Mouse (Mus musculus): ENCODE measurements around the gene Mmp19.

The Mmp19 gene

DNA sequence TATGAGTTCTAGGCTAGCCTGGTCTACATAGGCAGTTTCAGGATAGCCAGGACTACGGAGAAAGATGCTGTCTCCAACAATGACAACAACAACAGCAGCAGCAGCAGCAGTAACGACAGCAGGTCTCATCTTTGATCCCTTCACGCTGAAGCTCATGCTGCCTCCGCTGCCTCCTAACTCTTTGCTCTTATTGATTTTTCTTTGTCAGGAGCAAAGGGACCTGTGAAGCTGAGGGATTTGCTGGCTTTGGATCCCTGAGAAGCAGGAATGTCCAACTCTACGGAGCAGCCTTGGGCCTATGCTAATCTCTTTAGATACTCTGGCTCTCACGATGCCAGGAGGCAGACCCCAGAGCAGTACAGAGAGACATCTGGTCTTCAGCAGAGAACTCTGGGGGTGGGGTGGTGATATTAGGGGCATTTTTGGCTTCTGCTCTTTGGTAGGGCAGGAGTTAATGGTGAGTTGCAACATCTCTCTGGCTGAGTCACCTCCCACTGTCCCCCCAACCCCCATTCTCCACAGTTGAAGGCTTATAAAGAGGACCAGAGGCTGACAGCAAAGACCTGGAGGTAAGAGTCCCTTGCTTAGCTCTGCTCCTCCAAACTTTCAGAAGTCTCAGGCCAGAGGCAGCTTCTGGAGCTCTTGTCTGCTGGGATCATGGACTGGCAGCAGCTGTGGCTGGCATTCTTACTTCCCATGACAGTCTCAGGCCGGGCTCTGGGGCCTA lies at the start of gene Mmp19:
Gene Mmp19 (plus strand): TSS at position 513 of the 727 bp plus-strand sequence.
- no peak for DNase-seq (ENCODE audit: extremely low spot score, low read depth, low spot score)

DNA sequence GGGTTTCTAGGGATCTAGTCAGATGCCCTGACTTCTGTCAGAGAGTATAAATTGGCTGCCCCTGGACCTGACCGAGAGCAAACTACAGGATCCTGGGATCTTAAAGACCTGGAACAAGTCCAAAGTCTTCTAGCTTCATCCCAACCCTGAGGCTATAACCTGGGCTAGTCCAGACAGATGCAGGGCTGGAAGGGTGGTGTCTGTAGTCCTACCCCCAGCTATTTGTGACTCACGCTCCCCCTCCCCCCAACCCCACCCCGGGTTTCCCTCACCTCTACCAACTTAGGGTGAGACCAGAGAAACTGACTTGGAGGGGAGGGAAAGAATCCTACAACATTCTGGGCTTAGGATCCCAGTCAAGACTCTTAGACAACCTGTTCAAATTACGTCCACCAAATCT lies 48.1 kb upstream of the Mmp19 start:
- no peak for DNase-seq (ENCODE audit: extremely low spot score, low read depth, low spot score)

DNA sequence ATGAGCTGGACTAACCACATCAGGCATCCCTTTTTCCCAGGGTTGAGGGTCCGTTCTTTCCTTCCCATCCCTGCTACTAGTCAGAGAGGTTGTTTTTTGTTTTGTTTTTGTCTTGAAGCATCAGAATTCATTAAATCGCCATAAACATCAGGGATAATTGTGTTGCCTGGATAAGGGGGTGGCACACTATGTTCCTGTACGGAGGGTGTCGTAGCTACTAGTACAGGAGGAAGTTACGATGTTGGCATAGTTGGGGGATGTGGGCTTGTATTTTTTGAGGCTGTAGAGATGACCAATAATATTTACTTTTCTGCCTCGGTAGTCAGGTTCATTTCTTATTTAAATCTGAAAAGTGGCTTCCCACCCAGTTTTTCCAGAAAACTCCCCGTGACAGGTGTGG lies 47.5 kb upstream of the Mmp19 start:
- no peak for DNase-seq (ENCODE audit: extremely low spot score, low read depth, low spot score)

DNA sequence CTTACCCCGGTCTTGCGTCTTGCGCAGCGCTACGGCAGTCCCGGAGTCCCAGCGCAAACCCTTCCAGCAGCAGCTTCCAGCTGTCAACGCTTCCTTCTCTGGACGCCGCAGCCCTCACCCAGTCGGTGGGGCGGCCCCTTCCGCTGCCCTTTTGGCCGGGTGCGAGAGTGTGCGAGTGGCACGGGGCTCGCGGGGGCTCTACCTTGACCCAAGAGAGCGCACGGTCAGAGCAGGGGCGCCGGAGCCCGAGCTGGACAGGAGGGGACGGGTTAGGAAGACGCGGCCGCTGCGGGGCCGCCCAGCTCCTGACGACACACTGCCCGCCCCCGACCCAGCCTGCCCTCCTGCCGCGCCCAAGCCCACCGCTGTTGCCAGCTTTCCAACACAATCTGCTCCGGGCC lies 46.9 kb upstream of the Mmp19 start:
- no peak for DNase-seq (ENCODE audit: extremely low spot score, low read depth, low spot score)

DNA sequence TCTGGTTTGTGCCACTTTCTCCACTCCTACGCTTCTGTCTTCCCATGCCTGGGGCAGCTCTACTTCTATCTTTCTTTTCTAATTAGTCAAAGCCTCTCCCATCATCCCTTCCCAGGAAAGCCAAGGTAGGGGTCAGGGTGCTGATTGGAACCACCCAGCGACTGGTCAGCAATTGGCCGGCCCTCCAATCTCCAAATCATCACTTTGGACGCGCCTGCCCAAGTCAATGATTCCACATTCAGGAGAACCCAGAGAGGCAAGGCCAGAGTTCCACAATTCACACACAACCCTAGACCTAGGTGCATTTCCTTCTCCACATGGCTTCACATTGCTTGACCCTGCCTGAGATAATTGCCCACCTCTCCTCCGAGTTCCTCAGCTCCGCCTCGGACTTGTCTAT lies 46.5 kb upstream of the Mmp19 start:
- DNase-seq (ENCODE audit: extremely low spot score, low read depth, low spot score): no peak

DNA sequence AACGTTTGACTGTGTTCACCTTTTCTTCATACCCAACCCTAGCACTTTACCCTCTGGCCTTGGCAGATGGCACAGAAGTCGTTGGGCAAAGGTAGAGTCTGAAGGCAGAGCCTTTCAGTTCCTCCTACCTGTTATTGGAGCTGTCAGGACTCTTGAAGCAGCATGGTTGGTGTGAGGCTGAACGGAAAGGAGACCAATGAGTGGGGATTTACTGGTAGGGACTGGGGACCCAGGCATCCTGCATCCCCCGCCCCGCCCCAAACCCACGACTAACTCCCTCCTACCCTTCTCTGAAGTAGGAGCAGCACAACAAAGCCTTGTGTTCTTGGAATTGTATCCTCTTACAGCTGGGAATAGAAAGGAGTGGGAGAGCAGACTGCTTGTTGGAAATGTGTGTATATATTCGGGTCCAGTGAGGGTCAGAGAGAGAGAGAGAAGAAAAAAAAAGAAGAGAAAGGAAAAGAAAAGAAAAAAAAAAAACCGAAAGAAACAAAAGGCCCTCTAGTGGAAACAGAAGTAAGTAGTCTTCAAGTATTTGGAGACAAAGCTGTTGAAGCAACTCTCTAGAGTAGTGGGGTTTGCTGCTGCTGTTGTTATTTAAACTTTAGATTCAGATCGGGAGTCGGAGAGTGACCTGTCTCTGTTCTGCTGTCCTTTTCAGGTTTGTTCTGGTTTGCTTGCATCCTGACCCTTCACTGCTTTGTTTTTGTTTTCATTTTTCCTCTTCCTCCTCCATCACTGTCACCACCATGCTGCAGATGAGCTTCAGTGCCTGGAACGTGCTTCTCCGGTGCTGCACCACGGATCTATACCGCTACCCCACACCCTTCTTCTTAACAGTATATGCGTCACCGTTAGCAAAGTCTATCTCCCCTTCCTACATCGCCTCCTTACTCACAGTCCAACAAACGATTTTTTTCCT lies 45.8 kb upstream of the Mmp19 start, which contains the start of gene Dgka:
Gene Dgka (minus strand): TSS at position 176 of the 922 bp plus-strand sequence.
- DNase-seq (ENCODE audit: extremely low spot score, low read depth, low spot score): no peak

DNA sequence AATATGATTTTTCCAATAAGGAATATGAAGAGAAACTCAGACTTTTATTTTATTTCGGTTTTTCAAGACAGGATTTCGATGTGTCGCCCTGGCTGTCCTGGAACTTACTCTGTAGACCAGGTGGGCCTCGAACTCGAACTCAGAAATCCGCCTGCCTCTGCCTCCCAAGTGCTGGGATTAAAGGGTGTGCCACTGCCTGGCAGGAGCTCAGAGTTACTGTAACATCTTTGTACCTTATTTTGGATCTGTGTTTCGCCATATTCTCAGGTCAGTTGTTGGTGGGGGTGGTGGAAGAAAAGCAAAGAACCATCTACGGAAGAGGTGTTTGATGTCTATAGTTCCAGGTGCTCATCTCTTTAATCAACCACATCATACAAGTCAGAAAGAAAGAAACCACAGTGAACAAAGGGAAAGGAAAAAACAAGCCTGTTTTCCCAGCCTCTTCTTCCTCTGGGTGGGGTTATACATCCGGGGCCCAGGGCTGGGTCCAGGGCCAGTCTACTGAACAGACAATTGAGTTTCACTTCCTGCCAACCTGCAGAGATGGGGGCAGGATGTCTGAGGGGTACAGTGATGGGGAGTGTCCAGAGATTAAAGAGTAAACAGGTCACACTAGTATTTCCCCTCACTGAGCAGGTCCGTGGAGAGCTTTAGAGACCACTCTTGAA lies 44.6 kb upstream of the Mmp19 start:
- no peak for DNase-seq (ENCODE audit: extremely low spot score, low read depth, low spot score)

DNA sequence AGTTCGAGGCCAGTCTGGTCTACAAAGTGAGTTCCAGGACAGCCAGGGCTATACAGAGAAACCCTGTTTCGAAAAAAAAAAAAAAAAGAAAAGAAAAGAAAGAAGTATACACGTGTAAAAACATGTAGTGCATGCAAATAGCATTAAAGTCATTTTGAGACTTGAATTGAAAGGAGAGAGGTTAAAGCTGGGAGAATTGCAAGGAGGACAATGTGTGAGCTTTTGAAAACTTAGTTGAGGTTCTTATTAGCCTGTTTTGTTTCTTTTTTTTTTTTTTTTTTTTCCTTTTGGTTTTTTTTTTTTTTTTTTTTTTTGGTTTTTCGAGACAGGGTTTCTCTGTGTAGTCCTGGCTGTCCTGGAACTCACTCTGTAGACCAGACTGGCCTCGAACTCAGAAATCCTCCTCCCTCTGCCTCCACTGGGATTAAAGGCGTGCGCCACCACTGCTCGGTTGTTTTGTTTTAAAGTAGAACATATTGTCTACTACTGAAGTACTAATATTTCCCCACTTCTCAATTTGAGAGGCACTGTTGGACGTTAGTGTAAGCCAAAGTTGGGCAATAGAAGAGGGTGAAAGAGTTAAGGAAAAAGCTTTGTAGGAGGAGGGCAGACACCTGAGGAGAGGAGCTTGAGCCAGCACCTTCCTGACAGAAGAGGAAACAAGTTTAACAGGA lies 43.6 kb upstream of the Mmp19 start:
- no peak for DNase-seq (ENCODE audit: extremely low spot score, low read depth, low spot score)

DNA sequence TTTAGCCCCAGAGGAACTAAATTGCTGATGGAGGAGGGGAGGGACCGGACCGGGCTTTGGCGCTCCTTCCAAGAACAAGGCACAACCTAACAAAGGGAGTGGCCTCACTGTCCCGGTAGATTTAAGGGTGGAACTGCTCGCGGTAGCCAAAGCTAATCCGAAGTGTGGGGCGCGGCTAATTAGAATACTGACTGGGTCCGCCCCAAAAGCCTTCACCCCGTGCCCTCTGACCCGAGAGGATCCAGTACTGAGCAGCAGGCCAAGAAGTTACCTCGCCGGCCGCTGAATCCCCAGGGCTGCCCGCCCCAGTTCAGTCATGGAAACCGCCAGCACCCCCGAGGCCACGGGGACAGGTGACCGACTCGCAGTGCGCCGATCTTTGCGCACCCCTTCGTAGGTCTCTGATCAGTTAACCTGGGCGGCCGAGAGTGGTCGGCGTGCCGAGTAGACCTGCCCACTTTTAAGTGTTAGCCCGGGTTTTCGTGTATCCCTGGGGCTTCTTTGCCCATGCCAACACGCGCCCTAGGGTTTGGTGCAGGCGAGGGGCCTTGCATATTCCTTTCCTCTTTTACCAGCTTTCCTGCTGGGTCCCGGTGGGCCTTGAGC lies 43.0 kb upstream of the Mmp19 start, which contains the start of gene Pym1:
Gene Pym1 (plus strand): TSS at position 244 of the 606 bp plus-strand sequence.
- no peak for DNase-seq (ENCODE audit: extremely low spot score, low read depth, low spot score)

DNA sequence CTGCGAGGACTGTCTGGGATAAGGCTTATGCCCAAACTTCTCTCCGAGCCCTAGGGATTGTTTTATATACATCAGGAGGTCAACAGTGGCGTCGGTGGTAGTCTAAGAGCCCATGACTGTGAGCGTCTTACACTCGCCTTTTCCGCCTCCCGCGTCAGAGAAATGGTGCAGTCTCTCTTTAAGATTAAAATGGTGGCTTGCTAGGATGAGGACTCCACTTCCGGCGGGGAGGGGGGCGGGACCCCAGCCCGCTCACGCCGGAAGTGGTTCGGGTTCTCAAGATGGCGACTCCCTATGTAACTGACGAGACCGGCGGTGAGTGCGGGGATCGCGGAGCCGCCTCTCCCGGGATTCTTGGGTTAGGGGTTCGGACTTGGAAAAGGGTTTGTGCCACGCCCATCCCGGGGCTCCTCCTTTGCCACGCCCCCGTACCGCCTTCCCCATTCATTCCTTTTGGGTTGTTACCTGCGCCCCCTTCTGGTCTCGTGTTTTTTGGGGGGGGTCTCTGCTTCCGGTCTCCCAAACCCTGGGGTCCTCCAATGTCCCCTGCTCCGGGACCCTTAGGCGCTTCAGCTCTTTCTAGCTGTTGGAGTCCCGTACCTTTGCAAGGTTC lies 42.4 kb upstream of the Mmp19 start:
- peak; percentile 73 for DNase-seq (ENCODE audit: extremely low spot score, low read depth, low spot score)

DNA sequence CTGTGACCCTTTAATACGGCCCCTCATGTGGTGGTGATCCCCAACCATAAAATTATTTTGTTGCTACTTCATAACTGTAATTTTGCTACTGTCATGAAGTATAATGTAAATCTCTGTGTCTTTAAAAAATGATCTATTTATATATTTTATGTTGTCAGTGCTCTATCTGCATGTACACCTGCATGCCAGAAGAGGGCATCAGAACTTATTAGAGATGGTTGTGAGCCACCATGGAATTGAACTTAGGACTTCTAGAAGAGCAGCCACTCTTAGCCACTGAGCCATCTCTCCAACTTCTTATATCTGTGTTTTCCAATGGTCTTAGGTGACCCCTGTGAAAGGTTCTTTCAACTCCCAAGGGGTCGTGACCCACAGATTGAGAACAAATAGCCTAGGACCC lies 17.8 kb upstream of the Mmp19 start:
- DNase-seq (ENCODE audit: extremely low spot score, low read depth, low spot score): no peak

DNA sequence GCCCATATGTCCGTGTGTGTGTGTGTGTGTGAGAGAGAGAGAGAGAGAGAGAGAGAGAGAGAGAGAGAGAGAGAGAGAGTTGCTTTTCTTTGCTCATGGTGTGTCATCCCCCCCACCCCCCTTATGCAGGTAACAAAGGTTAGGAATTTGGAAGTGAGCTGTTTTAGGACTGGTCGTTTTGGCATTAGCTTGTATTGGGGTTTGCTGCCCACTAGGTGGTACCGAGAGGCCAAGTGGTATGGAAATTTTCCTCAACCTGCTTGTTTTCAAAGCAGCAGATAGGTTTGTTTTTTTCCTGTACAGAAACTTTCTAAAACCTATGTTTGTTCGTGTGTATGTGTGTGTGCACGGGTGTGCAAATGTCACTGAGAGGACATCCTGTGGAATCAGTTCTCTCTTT lies 17.0 kb upstream of the Mmp19 start:
- DNase-seq (ENCODE audit: extremely low spot score, low read depth, low spot score): no peak

DNA sequence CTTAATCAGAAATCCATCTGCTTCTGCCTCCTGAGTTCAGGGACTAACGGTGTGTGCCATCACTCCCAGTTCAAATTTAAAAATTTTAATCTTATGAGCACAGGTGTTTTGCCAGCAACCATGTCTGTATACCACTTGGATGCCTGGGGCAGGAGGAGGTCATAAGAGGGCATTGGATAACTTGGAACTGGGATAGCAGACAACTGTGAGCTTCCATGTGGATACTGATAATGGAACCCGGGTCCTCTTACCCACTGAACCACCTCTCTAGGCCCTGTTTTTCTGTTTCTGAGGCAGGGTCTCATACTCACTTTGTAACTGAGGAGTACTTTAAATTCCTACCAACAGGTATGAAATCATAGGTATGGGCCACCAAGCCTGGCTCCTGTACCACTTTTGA lies 12.3 kb upstream of the Mmp19 start:
- no peak for DNase-seq (ENCODE audit: extremely low spot score, low read depth, low spot score)

DNA sequence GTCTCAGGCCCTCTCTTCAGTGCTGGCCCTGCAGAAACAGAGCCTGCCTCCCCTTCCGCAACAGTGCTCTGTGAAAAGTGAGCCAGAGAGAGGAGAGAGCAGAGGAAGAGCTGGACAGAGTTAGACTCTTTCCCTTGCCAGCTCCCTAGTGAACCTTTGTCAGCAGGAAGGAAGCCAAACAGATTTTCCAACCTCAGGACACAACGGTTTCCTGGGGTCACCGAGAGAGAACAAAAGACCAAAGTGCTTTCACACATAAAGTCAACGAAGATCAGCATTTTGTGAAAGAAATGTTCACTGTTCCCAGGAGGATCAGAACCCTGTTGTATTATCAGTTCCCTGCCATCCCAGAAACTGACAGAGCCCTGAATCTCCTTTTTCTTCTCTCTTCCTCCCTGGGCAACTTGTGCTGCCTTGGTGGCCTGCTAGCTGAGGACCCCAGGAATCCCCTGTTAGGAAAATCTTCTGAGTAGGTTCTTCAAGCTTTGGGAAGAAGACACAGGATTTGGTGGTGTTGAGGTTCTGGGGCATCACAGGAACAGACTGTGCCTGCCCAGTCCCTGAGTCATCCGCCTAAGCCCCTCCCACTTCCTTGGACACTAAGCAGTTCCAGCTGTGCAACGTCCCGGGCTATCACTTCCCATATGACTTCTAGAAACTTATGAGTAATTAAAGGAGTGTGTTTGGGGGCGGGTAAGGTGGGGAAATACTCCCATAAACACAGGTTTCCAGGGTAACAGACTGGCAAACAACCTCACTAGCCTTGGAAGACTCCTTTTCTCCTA lies 11.5 kb upstream of the Mmp19 start:
- DNase-seq (ENCODE audit: extremely low spot score, low read depth, low spot score): peak; percentile 70

DNA sequence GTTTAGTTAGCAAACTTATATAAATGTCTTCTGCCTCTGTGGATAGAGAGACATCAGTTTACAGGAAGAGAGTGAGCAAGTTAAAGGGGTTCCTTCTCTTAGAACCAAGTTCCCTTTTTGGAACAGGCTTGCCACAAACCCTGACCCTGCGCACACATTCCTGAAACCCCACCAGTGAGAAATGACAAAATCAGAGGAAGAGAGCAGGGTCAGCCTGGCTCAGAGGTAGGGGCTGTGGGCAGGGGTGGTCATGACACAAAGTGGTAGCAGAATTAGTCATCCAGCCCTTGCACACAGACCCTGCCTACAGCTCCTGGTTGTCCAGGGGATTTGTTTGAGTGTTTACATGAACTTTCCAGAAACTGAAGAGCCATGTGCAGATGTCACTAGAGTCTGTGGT lies 10.5 kb upstream of the Mmp19 start:
- no peak for DNase-seq (ENCODE audit: extremely low spot score, low read depth, low spot score)

DNA sequence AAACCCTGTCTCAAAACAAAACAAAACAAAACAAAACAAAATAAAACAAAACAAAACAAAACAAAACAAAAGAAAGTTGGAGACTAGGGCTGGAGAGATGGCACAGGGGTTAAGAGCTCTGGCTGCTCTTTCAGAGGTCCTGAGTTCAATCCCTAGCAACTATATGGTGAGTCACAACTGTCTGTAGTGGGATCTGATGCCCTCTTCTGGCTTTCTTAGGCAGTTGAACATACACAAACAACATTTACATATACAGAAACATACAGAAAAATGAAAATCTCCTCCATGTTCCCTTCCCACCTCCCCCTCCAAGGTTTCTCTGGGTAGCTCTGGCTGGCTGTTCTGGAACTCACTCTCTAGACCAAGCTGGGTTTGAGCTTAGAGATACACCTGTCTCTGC lies 1.3 kb downstream of the Mmp19 start:
- no peak for DNase-seq (ENCODE audit: extremely low spot score, low read depth, low spot score)

DNA sequence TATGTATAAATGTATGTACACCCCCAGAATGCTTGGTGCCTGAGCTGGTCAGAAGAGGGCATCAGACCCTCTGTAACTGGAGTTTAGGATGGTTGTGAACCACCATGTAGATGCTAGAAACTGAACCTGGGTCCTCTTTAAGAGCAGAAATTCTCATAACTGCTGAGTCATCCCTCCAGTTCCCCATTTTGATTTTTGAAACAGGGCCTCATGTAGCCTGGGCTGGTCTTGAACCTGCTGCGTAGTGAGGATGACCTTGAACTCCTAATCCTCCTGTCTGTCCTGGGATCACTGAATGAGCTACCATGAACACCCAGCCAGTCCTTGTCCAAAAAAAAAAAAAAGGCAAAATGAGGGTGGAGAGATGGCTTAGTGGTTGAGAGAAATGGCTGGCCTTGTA lies 2.5 kb downstream of the Mmp19 start:
- DNase-seq (ENCODE audit: extremely low spot score, low read depth, low spot score): no peak

DNA sequence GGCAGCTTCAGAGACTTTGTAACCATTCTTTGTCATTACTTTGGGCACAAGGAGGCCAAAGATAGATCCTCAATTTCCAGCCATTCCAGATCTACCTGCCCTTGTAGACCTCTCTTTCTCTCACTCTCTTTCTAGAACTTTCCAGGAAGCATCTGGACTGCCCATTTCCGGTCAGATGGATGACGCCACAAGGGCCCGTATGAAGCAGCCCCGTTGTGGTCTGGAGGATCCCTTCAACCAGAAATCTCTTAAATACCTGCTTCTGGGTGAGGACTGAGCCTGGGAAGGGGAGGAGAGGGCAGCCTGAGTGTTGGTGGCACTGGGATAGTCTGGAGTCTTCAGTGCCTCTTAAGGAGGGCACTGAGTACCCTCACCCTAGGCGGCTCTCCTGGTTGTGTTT lies 3.7 kb downstream of the Mmp19 start:
- DNase-seq (ENCODE audit: extremely low spot score, low read depth, low spot score): no peak

DNA sequence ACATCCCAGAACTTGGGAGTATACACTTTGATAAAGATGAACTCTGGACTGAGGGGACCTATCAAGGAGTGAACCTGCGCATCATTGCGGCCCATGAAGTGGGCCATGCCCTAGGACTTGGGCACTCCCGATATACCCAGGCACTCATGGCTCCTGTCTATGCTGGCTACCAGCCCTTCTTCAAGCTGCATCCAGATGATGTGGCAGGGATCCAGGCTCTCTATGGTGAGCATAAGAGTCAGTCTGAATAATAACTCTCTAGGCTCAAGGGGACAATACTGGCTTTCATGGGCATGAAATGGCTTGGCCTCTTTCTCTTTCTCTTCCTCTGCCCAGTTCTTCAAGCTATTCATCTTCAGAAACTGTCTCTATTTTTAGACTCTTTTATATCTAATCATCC lies 4.9 kb downstream of the Mmp19 start:
- no peak for DNase-seq (ENCODE audit: extremely low spot score, low read depth, low spot score)
